Mouse (Mus musculus): ENCODE data around the gene Galns. TPM values are rescaled to one million over a fixed set of nuclear protein-coding genes. Genes with fewer than 3 reads are reported as not detected.

Galns gene
- total RNA-seq, 2 experiments from 2014 or later: 8.1 to 8.3 TPM

DNA sequence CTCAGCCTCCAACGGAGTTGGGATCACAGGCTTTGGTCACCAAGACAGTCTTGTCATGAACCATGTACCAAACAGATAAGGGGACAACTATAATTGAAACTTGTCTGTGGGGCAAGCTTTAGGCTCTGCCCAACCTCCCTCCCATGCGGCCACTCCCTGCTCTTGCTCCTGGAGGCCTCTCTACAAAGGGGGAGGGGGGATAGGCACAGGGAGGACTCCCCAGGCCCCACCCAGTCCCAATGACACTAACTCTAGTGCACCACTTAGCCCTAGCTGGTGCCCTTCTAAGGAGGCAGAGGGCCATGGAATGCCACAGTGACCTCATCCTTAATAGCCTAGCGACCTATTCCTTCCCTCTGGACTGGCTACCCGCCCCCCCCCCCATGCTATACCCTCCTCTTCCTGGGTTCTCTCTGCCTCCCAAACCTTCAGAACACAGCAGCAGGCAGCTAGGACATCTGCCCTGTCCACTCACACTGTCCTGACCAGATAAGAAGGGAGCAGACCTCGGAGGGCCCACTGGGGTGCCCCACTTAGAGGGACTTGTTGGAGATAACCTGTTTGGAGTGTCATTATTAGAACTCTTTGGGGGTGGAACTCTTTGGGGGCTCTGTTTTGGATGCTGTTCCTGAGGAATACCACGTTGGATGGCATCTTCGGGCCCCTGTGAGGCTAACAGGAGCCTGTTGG, 65.1 kb downstream of the Galns start:
- DNase-seq (ENCODE audit: low spot score in 2 of 2): no peak

DNA sequence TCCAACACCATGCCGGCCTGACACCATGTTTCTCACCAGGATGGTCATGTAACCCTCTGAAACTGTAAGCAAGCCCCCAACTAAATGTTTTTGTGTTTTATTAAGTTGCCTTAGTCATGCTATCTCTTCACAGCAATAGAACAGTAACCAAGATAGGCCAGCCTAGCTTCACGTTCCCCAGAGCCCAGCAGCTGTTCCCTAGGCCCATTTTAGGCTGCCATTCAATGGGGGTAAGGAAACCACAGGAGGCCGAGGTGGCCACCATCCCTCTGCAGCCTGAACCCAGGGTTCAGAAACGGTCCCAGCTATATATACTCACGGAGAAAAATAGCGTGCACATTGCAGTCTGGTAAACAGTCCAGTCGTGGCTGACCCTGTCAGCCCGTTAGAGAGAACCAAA, 67.1 kb downstream of the Galns start:
- no peak for DNase-seq (ENCODE audit: low spot score in 2 of 2)

- no peak for DNase-seq (ENCODE audit: low spot score in 2 of 2)
Measured at GRCm38 (mm10) chr8:122538310-122539076, 72.8 kb downstream of the Galns start.

DNA sequence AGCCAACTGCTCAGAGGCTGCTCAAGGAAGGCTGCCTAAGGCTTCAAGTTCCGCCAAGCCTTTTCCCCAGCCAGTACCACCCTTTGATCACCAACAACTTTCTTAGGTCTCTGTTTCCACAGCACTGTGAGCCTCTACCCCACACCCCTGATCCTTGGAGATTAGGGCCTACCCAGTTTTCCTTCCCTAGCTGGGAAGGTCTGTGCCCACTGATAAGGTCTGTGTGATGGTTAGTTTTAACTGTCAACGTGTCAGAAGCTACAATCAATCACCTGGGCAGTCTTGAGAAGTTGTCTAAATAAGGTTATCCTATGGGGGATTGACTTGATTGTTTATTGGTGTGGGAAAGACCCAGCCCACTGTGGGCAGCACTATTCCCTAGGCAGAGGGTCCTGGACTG, 73.5 kb downstream of the Galns start:
- no peak for DNase-seq (ENCODE audit: low spot score in 2 of 2)

- DNase-seq (ENCODE audit: low spot score in 2 of 2): peak in 1 of 2 experiments; percentile 24
Measured at GRCm38 (mm10) chr8:122537033-122537432, 74.2 kb downstream of the Galns start.

GRCm38 (mm10) chr8:122531312-122531711, 80.0 kb downstream of the Galns start:
- DNase-seq (ENCODE audit: low spot score in 2 of 2): no peak

- DNase-seq (ENCODE audit: low spot score in 2 of 2): no peak
Measured at GRCm38 (mm10) chr8:122529159-122529558, 82.1 kb downstream of the Galns start.

Small RNAs within 50 kb of the gene (microRNA-seq; reads per million reads assigned to microRNA genes)
- 0 reads per million in 2 experiments for gene Mir6396

Other genes starting within 250 kb of the Galns start
- 10 to 100 TPM; 41.2 to 42.4 TPM for gene Zc3h18, start 234.9 kb downstream of the Galns start, total RNA-seq (2021)
- gene Il17c, start 189.4 kb downstream of the Galns start, total RNA-seq (2021): not detected
- 1 to 10 TPM; 7.9 to 8.7 TPM for gene Cyba, start 178.5 kb downstream of the Galns start, total RNA-seq (2021)
- gene Mvd, start 168.0 kb downstream of the Galns start, total RNA-seq (2021): 10 to 100 TPM; 25.3 to 27.4 TPM
- under 1 TPM; 0.51 to 0.61 TPM for gene Snai3, start 150.7 kb downstream of the Galns start, total RNA-seq (2021)
- 10 to 100 TPM; 37.7 to 50.0 TPM for gene Rnf166, start 135.4 kb downstream of the Galns start, total RNA-seq (2021)
- gene Ctu2, start 135.3 kb downstream of the Galns start, total RNA-seq (2021): 10 to 100 TPM; 25.4 to 28.7 TPM
- gene Piezo1, start 60.1 kb downstream of the Galns start, total RNA-seq (2021): 1 to 10 TPM; 5.2 to 5.5 TPM
- gene Cdt1, start 43.4 kb downstream of the Galns start, total RNA-seq (2021): 1 to 10 TPM; 2.9 to 3.9 TPM
- 10 to 100 TPM; 48.4 to 52.0 TPM for gene Aprt, start 34.6 kb downstream of the Galns start, total RNA-seq (2021)
- 10 to 100 TPM; 79.6 to 86.0 TPM for gene Trappc2l, start 177 bp upstream of the Galns start, total RNA-seq (2021)
- gene Pabpn1l, start 11.3 kb upstream of the Galns start, total RNA-seq (2021): not detected
- 10 to 100 TPM; 34.3 to 46.0 TPM for gene Cbfa2t3, start 87.6 kb upstream of the Galns start, total RNA-seq (2021)
- 10 to 100 TPM; 18.2 to 21.9 TPM for gene Acsf3, start 164.0 kb upstream of the Galns start, total RNA-seq (2021)
- under 1 TPM; 0.63 to 0.79 TPM for gene Cdh15, start 236.5 kb upstream of the Galns start, total RNA-seq (2021)

Data from left cerebral cortex, adult 18-20 months (tissue).